Mouse (Mus musculus): ENCODE data around the gene Rps15a.

DNA sequence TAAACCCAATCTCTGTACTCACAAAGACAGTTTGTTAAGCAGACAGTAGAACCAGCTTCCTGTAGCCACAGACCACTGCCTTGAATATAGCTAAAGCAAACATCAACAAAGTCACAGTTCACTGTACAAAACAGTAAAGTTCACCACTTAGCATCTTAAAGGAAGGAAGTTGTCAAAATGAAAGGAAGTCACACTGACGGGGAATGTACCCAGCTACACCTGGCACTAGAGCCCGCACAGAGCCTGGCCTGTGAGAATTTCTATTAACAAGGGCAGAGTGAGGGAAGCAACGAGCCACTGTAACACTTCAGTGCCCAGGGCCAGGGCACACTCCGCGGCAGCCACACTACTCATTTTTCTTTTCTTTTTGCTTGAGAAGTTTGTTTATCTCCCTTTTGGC is 4.0 kb upstream of the Rps15a start:
- TF ChIP-seq CTCF (IDR thresholded peaks at IDR 0.05; ENCODE audit: control insufficient read depth, insufficient read depth, low read length), result no peak
- no peak for TF ChIP-seq POLR2A (IDR thresholded peaks at IDR 0.05; ENCODE audit: borderline replicate concordance, control insufficient read depth, low read depth, low read length)
